Mouse (Mus musculus) lung, postnatal 10 days (tissue): ENCODE measurements at regions not wholly inside any gene's neighbourhood (a gene's known extent, or its start where the extent isn't known, plus 50 kb on each side); places are given as distances from the start of the nearest gene placed in this dataset.

ENCODE experiments used
- DNase-seq: peaks from one replicate; pipeline ENCODE4 v3.0.0; 2021

DNA sequence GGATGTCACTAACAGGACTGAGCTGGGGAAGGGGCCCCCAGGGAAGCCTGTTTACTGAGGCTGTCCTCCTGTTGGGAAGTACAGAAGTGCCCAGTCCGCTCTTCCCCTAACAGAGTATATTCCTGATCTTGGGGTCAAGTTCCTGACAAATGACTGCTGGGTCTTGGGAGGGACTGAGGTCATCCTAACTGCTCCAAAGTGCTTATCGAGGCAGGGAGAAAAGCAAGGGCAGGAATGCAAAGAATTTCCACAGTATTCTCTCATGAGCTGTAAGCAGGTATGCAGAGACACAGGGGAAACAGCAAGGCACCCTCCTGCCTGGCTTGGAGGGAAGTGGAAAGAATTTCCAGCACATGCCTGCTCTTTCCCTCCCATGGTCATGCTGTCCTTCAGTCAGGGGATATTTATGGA lies 107.9 kb downstream of the Oma1 start:
- no peak for DNase-seq

- DNase-seq = no peak
Measured at GRCm38 (mm10) chr4:103441383-103441782, 127.8 kb downstream of the Oma1 start.

GRCm38 (mm10) chr4:103441955-103442354 lies 128.3 kb downstream of the Oma1 start:
- no peak for DNase-seq

GRCm38 (mm10) chr4:103449276-103449675 lies 135.7 kb downstream of the Oma1 start:
- DNase-seq = no peak

GRCm38 (mm10) chr4:103450121-103450520 lies 136.5 kb downstream of the Oma1 start:
- no peak for DNase-seq

DNA sequence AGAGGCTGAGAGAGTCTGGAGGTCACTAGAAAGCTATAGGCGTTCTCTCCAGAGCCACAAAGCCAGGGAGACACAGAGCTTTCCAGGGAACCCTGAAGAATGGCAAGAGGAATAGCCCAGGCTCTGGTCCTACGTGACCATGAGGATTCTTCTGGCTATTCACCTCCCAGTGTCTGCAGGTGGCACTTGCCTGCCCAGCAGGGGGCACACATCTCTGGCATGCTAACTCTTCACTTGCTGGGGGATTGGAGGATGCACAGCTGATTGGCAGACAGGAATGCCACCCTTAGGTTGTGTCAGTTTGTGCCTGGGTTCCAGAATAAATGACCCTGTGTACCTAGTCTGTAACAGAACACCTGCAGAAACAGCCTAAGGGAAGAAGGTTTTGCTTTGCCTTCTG lies 141.8 kb downstream of the Oma1 start:
- DNase-seq = no peak

GRCm38 (mm10) chr4:103466019-103466589 lies 152.5 kb downstream of the Oma1 start:
- DNase-seq = no peak

- DNase-seq = no peak
Measured at GRCm38 (mm10) chr4:103475596-103475995, 143.6 kb upstream of the Dab1 start.

GRCm38 (mm10) chr4:103486140-103486965 lies 132.8 kb upstream of the Dab1 start:
- DNase-seq = no peak

- no peak for DNase-seq
Measured at GRCm38 (mm10) chr4:103508435-103508834, 110.7 kb upstream of the Dab1 start.

DNA sequence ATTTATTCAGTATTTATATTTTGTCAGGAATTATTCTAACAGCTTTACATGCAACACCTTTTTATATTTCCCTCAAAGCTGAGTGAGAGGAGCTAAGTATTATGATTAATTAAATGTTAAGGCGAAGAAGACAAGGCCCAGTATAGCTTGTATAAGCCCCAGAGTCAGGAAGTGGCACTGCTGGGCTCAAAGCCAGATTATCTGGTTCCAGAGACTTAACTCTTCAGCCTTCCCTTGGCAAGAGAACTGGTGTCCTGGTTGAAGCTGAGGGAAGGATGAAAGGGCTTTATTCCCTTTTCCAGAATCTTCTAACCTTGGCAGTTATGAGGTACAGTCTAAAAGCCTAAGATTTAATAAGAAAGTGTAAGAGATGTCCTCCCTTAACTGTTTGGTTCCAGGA lies 106.3 kb upstream of the Dab1 start:
- DNase-seq = no peak

- peak; percentile 12 for DNase-seq
Measured at GRCm38 (mm10) chr4:103521870-103522609, 97.1 kb upstream of the Dab1 start.

DNA sequence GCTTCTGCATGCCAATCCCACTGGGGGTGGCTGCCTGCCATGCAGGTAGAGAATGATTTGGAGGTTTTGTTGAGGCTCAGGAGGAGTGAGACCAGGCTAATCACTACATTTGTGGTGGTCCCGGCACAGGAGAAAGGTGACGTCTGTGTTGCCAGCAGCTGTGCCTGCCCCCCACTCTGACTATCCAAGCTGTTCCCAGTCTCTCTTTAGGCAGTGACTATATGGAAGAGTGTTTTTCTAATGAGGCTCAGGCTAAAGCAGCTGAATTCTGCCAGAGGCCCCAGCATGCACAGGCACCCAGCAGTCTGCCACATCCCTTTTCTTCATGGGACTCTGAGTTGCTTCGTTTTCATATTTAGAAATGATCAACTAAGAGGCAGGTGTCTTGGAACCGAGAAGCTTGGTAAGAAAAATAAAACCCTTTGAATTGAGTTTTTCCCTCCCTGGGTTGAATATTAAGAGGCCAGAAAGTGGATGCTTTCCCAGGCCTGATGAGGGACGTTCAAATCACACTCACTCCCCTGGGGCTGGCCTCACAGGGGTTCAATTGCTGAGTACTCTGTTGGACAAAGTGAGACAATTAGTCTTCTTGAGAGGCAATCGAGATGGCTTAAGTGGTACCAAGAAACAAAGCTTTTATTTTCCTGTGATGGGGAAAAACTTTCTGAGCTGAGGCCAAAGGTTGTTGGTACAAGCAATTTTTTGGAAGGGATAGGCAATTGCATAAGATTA lies 82.5 kb upstream of the Dab1 start:
- no peak for DNase-seq

DNA sequence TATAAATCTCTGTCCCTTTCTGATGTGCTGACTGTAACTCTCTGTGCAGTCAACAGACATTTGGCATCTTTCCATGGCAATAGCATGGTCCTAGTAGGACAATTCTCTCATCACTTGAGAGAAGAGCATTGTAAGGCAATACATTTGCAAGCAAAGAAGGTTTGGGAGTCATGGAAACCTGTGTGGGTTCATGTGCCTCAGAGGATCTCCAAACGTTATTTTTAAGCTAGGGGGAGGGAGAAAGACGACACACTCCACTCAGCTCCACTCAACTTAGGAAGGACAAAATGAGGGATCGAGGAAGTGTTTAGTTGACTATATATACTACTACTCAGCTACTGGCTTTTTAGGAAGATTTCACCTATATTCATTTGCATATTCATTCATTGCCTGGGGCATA lies 78.2 kb upstream of the Dab1 start:
- no peak for DNase-seq

DNA sequence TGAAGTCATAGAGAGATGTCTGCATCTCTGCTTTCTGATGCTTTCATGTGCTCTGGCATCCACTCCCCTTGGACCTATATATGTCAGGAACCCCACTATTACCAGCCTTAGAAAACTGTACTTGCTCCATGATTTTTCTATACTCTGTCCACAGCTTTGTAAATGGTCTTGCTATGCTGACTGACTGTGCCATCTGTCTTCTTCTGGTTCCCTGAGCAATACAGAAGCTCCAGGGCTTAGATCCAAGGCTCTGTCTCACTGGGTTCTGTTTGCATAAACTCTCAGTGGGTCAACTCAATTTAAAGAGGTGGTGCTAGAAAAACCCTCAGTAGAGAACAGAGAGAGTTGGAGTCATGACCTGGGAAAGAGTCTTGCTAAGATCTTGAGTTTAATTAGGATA lies 71.9 kb upstream of the Dab1 start:
- no peak for DNase-seq

DNA sequence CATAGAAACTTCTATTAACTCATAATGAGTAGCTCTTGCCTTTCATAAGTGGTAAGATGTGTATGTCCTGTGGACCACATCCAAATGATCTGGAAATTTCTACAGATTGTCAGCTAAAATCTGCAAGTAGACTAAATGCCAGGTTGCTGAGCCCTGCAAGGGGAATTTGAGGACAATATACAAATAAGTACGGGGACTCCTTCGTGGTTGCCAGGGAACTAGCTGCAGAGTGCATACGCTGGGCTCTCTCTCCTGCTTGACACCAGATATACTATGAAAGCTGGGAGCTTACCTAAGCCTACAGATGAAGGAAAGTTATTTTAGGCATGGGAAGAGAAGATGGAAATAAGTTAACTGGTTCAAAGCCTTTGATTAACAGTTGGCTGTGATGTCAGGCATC lies 66.7 kb upstream of the Dab1 start:
- DNase-seq = no peak

GRCm38 (mm10) chr4:103553188-103553587 lies 66.0 kb upstream of the Dab1 start:
- no peak for DNase-seq

- DNase-seq = no peak
Measured at GRCm38 (mm10) chr4:103554597-103554996, 64.6 kb upstream of the Dab1 start.
